Mouse (Mus musculus) embryonic facial prominence, embryonic 14.5 days (tissue): ENCODE data around the gene Lnx2. TPM values are rescaled to one million over a fixed set of nuclear protein-coding genes. Genes with fewer than 3 reads are reported as not detected.

Source experiments
- ATAC-seq: fragments of 200-750 bp; cut with Nextera tagmentation; 2 replicates; pipeline ENCODE4 v1.8.0; 2017; ENCODE audit warnings: low read depth, moderate number of reproducible peaks, moderate TSS enrichment
- DNase-seq: peaks from one replicate; pipeline ENCODE4 v3.0.0-alpha.2; 2015; ENCODE audit warnings: low spot score
- H3K27ac ChIP-seq: fragments of 300-500 bp; sonication (generic); replicated peaks from 2 replicates; pipeline ENCODE4 v1.5.1; 2014; ENCODE audit warnings: low read depth, mild to moderate bottlenecking, low read length, moderate library complexity
- H3K27me3 ChIP-seq: fragments of 300-500 bp; sonication (generic); replicated peaks from 2 replicates; pipeline ENCODE4 v1.6.1; 2014; ENCODE audit warnings: low read length; ENCODE audit not compliant: control insufficient read depth, insufficient read depth
- H3K36me3 ChIP-seq: fragments of 300-500 bp; sonication (generic); 2 replicates; pipeline ENCODE4 v1.6.1; 2014; ENCODE audit warnings: low read length, mixed read lengths; ENCODE audit not compliant: control insufficient read depth, insufficient read depth
- H3K4me1 ChIP-seq: fragments of 300-500 bp; sonication (generic); 2 replicates; pipeline ENCODE4 v1.6.1; 2014; ENCODE audit warnings: antibody characterized with exemption, low read length; ENCODE audit not compliant: control insufficient read depth, insufficient read depth
- H3K4me2 ChIP-seq: fragments of 300-500 bp; sonication (generic); 2 replicates; pipeline ENCODE4 v1.6.1; 2014; ENCODE audit warnings: low read depth, mild to moderate bottlenecking, low read length, moderate library complexity, mixed read lengths
- H3K4me3 ChIP-seq: fragments of 300-500 bp; sonication (generic); 2 replicates; pipeline ENCODE4 v1.5.1; 2014; ENCODE audit warnings: low read depth, mild to moderate bottlenecking, low read length
- H3K9ac ChIP-seq: fragments of 300-500 bp; sonication (generic); 2 replicates; pipeline ENCODE4 v1.6.1; 2014; ENCODE audit warnings: low read depth, mild to moderate bottlenecking, low read length, moderate library complexity, mixed read lengths
- H3K9me3 ChIP-seq: fragments of 300-500 bp; sonication (generic); 2 replicates; pipeline ENCODE4 v1.6.1; 2016; ENCODE audit warnings: low read length; ENCODE audit not compliant: control insufficient read depth
- WGBS: fragments of 180-500 bp; shearing (Covaris S2); extraction: QIAGEN DNeasy Blood & Tissue Kit; methylation state at CpG from one replicate; pipeline ENCODE4 v1.1.7; 2014; 5-methylcytosine and 5-hydroxymethylcytosine counted together
- polyA plus RNA-seq: library from polyadenylated mRNA; unstranded; fragments of >200 nt; fragmentation: Nextera tagmentation; extraction: Ambion mirVana; gene quantifications from 2 replicates; pipeline ENCODE4 v1.2.1, GENCODE M21; 2014

Gene Lnx2
- polyA plus RNA-seq, 1 experiment from 2014 or later, result 13.9 TPM

GRCm38 (mm10) chr5:147039394-147039793 is 37.0 kb downstream of the Lnx2 start:
- H3K36me3 ChIP-seq, result peaks cover 11% of the 10 kb centered on the region; the same call in 1 of the 2 replicates
- H3K4me3 ChIP-seq, result no peak overlapping the region
- no peak for ATAC-seq
- no peak overlapping the region for H3K27ac ChIP-seq
- peaks cover 12% of the 10 kb centered on the region for H3K4me1 ChIP-seq
- no peaks in the 10 kb centered on the region for H3K27me3 ChIP-seq
- no peak overlapping the region for H3K4me2 ChIP-seq
- 74% methylated on average over 5 of the region's 5 CpGs for WGBS
- DNase-seq, result no peak
- no peak overlapping the region for H3K9ac ChIP-seq
- H3K9me3 ChIP-seq, result no peaks in the 10 kb centered on the region

DNA sequence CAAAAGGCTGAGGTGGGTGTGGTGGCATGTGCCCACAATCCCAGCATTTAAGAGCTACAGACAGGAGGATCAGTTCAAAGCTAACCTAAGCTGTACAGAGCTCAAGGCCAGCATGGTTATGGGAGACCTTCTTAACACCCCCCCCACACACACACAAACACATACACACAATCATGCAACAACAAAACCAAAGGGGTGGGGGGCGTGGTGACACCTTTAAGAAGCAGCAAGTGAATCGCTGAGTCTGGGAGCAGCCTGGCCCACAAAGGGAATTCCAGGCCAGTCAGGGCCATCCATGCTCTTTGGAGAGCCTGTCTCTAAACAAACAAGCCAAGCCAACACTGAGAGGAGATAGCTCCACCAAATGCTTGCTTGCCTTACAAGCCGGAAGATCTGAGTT is 38.8 kb downstream of the Lnx2 start:
- H3K4me2 ChIP-seq, result no peak overlapping the region
- WGBS, result 56% methylated on average over 3 of the region's 3 CpGs
- no peak overlapping the region for H3K9ac ChIP-seq
- ATAC-seq, result no peak
- peaks cover 11% of the 10 kb centered on the region; the same call in 1 of the 2 replicates for H3K36me3 ChIP-seq
- H3K4me1 ChIP-seq, result peaks cover 12% of the 10 kb centered on the region
- H3K27ac ChIP-seq, result no peak overlapping the region
- no peak for DNase-seq
- no peaks in the 10 kb centered on the region for H3K9me3 ChIP-seq
- no peak overlapping the region for H3K4me3 ChIP-seq
- H3K27me3 ChIP-seq, result no peaks in the 10 kb centered on the region

GRCm38 (mm10) chr5:147036661-147037060 is 39.7 kb downstream of the Lnx2 start:
- Histone ChIP-seq H3K36me3 (peaks cover 19% of the 10 kb centered on the region; the same call in 1 of the 2 replicates), H3K9me3 (no peaks in the 10 kb centered on the region), H3K4me3 (no peak overlapping the region), H3K27me3 (no peaks in the 10 kb centered on the region), H3K4me1 (peaks cover 12% of the 10 kb centered on the region), H3K27ac (no peak overlapping the region), H3K9ac (no peak overlapping the region), H3K4me2 (no peak overlapping the region)
- no peak for ATAC-seq
- WGBS, result 78% methylated on average over 5 of the region's 5 CpGs
- no peak for DNase-seq

GRCm38 (mm10) chr5:147036028-147036427 is 40.4 kb downstream of the Lnx2 start:
- Histone ChIP-seq H3K27ac (no peak overlapping the region), H3K4me2 (no peak overlapping the region), H3K4me1 (peaks cover 12% of the 10 kb centered on the region), H3K9me3 (no peaks in the 10 kb centered on the region), H3K9ac (no peak overlapping the region), H3K4me3 (no peak overlapping the region), H3K36me3 (peaks cover 17% of the 10 kb centered on the region; the same call in 1 of the 2 replicates), H3K27me3 (no peaks in the 10 kb centered on the region)
- ATAC-seq, result no peak
- peak; percentile 45 for DNase-seq
- 63% methylated on average over 10 of the region's 10 CpGs for WGBS

DNA sequence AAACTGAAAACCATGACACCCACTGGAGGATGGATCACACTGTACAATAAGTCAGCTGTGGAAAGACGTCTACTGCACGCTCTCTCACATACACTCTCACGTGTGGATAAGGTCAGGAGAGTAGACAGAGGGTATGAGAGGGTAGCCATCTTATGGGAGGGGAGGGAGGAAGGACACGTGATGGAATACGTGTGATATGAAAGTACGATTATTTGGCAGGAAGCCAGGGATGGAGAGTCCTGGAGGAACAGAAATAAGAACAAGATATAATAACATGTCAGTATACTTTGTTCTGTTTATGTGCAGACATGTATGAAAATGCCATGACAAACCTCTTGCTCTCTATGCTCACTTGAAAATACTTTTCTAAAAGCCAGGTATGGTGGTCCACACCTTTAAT is 41.1 kb downstream of the Lnx2 start:
- Histone ChIP-seq H3K36me3 (peaks cover 15% of the 10 kb centered on the region; the same call in 1 of the 2 replicates), H3K4me2 (no peak overlapping the region), H3K27me3 (no peaks in the 10 kb centered on the region), H3K27ac (no peak overlapping the region), H3K4me3 (no peak overlapping the region), H3K4me1 (peaks cover 12% of the 10 kb centered on the region), H3K9me3 (no peaks in the 10 kb centered on the region), H3K9ac (no peak overlapping the region)
- WGBS, result 78% methylated on average over 6 of the region's 6 CpGs
- ATAC-seq (no peak), DNase-seq (no peak)

GRCm38 (mm10) chr5:147034283-147034682 is 42.1 kb downstream of the Lnx2 start:
- H3K27ac ChIP-seq, result no peak overlapping the region
- 73% methylated on average over 12 of the region's 12 CpGs for WGBS

DNA sequence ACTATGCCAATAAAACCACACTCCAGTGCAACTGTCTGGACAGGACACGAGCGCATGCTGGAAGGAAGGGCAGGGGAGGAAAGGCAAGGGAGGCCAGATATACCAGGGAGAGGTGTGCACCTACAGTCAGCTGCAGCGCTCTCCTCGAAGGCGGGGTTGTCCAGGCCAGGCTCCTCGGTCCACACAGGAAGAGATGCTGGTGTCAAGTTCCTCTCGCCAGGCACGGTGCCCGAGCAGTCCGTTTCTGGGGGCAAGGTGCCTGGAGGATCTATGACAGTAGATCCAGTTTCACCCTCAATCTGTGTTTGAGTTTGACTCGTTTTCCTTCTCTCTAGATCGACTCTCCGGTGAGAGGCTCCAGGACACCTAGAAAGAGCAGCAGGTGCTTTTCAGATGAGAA is 43.2 kb downstream of the Lnx2 start:
- H3K9me3 ChIP-seq, result no peaks in the 10 kb centered on the region
- H3K27me3 ChIP-seq, result no peaks in the 10 kb centered on the region
- WGBS, result 76% methylated on average over 13 of the region's 13 CpGs
- ATAC-seq (peak; percentile 50; the same call in 1 of the 2 replicates), DNase-seq (no peak)
- H3K4me1 ChIP-seq, result peaks cover 12% of the 10 kb centered on the region
- no peak overlapping the region for H3K27ac ChIP-seq
- H3K9ac ChIP-seq, result no peak overlapping the region
- no peak overlapping the region for H3K4me2 ChIP-seq
- H3K36me3 ChIP-seq, result peaks cover 30% of the 10 kb centered on the region
- H3K4me3 ChIP-seq, result no peak overlapping the region

More at GRCm38 (mm10) chr5:147034283-147034682, 42.1 kb downstream of the Lnx2 start:
- ATAC-seq (no peak), DNase-seq (no peak)
- H3K9ac ChIP-seq, result no peak overlapping the region
- peaks cover 12% of the 10 kb centered on the region for H3K4me1 ChIP-seq
- H3K4me3 ChIP-seq, result no peak overlapping the region
- no peaks in the 10 kb centered on the region for H3K27me3 ChIP-seq
- H3K4me2 ChIP-seq, result no peak overlapping the region
- peaks cover 18% of the 10 kb centered on the region for H3K36me3 ChIP-seq
- H3K9me3 ChIP-seq, result no peaks in the 10 kb centered on the region

DNA sequence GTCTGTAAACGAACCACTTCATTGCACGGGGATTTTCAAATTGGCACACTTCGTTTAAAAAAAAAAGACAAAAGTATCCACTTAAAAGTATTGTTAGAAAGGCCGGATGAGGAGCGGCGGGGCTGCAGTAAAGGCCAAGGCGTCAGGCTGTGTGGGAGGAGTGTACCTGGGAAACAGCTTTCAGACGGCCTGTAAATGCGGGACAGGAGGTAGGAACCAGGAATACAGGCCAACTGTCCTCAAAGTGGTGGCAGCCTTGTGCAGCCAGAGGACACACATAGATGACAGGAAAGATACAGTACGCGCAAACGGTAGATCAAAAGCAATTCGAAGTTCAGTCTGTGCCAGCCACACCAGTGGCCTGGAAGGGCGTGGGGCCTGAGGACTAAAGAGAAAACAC is 45.1 kb downstream of the Lnx2 start:
- Histone ChIP-seq H3K27ac (no peak overlapping the region), H3K9me3 (no peaks in the 10 kb centered on the region), H3K4me3 (no peak overlapping the region), H3K4me2 (no peak overlapping the region), H3K27me3 (no peaks in the 10 kb centered on the region), H3K36me3 (peaks cover 48% of the 10 kb centered on the region), H3K9ac (no peak overlapping the region), H3K4me1 (no peaks in the 10 kb centered on the region)
- ATAC-seq (no peak), DNase-seq (no peak)
- WGBS, result 90% methylated on average over 14 of the region's 14 CpGs

DNA sequence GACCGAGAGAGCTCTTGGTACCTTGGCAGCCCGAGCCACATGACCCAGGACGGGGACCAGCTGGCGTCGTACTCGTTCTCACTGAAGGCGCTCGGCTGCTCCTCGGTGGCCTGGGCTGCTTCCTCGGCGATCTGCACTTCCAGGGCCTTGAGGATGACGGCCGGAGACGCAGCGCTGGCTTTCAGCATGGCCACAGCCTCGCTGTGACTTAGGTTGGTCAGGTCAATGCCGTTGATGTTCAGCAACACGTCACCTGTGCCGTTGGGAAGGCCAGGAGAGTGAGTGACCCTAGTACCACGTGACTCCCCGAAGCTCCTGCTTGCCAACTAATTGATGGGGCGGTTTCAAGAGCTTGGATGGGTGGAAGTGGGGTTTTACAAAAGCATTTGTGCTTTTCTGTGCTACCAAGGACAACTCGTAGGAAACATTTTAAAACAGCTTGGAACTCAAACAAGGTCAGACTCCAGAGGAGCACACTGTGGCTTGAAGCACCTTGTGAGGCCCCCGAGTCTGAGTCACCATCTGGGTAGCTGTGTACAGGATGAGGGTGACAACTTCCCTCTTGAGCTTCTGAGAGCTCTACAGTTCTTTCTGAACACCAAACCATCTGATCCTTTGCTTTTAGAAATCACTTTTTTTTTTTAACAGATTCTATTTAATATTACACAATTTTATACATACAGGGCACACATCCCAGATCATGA is 51.9 kb downstream of the Lnx2 start:
- Histone ChIP-seq H3K4me1 (no peaks in the 10 kb centered on the region), H3K36me3 (peaks cover 72% of the 10 kb centered on the region), H3K27me3 (no peaks in the 10 kb centered on the region), H3K9me3 (no peaks in the 10 kb centered on the region), H3K27ac (no peak overlapping the region), H3K4me3 (no peak overlapping the region), H3K9ac (no peak overlapping the region), H3K4me2 (no peak overlapping the region)
- no peak for ATAC-seq
- DNase-seq, result no peak
- 83% methylated on average over 24 of the region's 24 CpGs for WGBS
